Mouse (Mus musculus) T-cell, adult 2 months (primary cell): ENCODE results near the gene Zfp239.
A peak's percentile ranks its signal among the peaks of the same experiment; 100 is the strongest.

Source experiments
- DNase-seq: peaks from one replicate; pipeline ENCODE4 v3.0.0; 2022; ENCODE audit warnings: low spot score

Gene Zfp239

GRCm38 (mm10) chr6:117907301-117907978, 45.5 kb downstream of the Zfp239 start:
- peak; percentile 93 for DNase-seq

GRCm38 (mm10) chr6:117907979-117908355, 46.1 kb downstream of the Zfp239 start:
- no peak for DNase-seq

- no peak for DNase-seq
Observed at GRCm38 (mm10) chr6:117908424-117908900, 46.6 kb downstream of the Zfp239 start.

- DNase-seq: no peak
Observed at GRCm38 (mm10) chr6:117910120-117910661, 48.3 kb downstream of the Zfp239 start.

- DNase-seq: no peak
Observed at GRCm38 (mm10) chr6:117914541-117914940, 52.6 kb downstream of the Zfp239 start.

GRCm38 (mm10) chr6:117916205-117916736, 54.4 kb downstream of the Zfp239 start:
- no peak for DNase-seq

- DNase-seq: peak; percentile 86
Observed at GRCm38 (mm10) chr6:117916737-117917426, 55.0 kb downstream of the Zfp239 start.

- peak; percentile 79 for DNase-seq
Observed at GRCm38 (mm10) chr6:117917576-117917975, 55.7 kb downstream of the Zfp239 start.

GRCm38 (mm10) chr6:117918043-117918442, 56.1 kb downstream of the Zfp239 start:
- no peak for DNase-seq

- peak; percentile 68 for DNase-seq
Observed at GRCm38 (mm10) chr6:117920659-117921640, 59.0 kb downstream of the Zfp239 start.

- no peak for DNase-seq
Observed at GRCm38 (mm10) chr6:117922041-117922440, 60.1 kb downstream of the Zfp239 start.
